In the genomic region with DNA sequence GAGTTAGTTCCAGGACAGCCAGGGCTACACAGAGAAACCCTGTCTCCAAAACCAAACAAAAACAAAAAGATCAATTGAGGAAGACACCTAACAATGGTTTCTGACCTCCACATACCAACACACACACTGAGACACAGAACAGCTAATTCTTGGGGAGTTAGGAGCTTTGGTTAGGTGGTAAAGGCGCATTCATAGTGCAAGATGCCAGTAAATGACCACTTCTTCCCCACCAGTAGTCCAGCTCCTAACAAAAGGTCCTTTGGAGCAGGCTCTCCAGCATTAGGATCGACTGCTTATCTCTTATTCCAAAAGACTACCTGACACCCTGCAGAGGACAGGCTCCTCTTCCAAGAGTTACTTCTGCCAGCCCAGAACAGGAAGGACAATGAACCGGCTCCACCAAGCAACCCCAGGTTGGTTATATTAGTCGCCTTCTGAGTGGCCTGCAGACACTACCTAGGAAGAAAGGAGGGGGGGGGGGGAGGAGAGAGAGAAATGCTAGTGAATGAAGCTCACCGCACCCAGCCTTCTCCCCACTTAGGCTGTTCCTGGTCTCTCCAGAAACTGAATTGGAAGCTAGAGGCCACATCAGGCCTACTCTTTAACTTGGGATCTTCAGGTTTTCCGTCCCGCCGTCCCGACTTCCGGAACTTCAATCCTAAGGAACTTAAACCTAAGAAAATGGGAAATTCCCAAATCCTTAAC, we compare ENCODE assay signal across 8 mouse cellular contexts. TPM values are rescaled to one million over a fixed set of nuclear protein-coding genes. Genes with fewer than 3 reads are reported as not detected.
DNase-seq lines count a peak whose midpoint lies in the region; ATAC-seq and TF ChIP-seq lines count a peak whose summit lies in the region.

No protein-coding gene starts in this region.

- H3K9ac ChIP-seq in hindbrain, embryonic 14.5 days = peak overlapping the region; percentile 89
- H3K9ac ChIP-seq in liver, embryonic 14.5 days (replicated peaks) = peak overlapping the region; percentile 95
- H3K9ac ChIP-seq in neural tube, embryonic 12.5 days = peak overlapping the region; percentile 94

- H3K36me3 ChIP-seq in hindbrain, embryonic 14.5 days (replicated peaks; ENCODE audit: control insufficient read depth, insufficient read depth) = peaks cover 38% of the 10 kb centered on the region
- H3K36me3 ChIP-seq in liver, embryonic 14.5 days (replicated peaks; ENCODE audit: control insufficient read depth, insufficient read depth, low read depth) = peaks cover 24% of the 10 kb centered on the region
- H3K36me3 ChIP-seq in neural tube, embryonic 12.5 days = peaks cover 45% of the 10 kb centered on the region

- peak overlapping the region; percentile 73 for H3K4me3 ChIP-seq in hindbrain, embryonic 14.5 days (replicated peaks; ENCODE audit: low read length)
- peak overlapping the region; percentile 93 to 99 for H3K4me3 ChIP-seq in liver, embryonic 14.5 days (ENCODE audit: insufficient read depth in 1 of 2, low read depth in 2 of 2, low read length in 2 of 2)
- peak overlapping the region; percentile 89 for H3K4me3 ChIP-seq in neural tube, embryonic 12.5 days

- peak overlapping the region; percentile 91 for H3K4me2 ChIP-seq in hindbrain, embryonic 14.5 days (replicated peaks)
- peak overlapping the region; percentile 89 for H3K4me2 ChIP-seq in liver, embryonic 14.5 days (ENCODE audit: low read depth)
- peak overlapping the region; percentile 91 for H3K4me2 ChIP-seq in neural tube, embryonic 12.5 days (replicated peaks)

- ATAC-seq in erythroblast, adult 5-6 weeks (replicated peaks; ENCODE audit: low FRiP score, poor library complexity, severe bottlenecking) = peak; percentile 48
- ATAC-seq in hindbrain, embryonic 14.5 days (ENCODE audit: low FRiP score) = no peak
- peak; percentile 36; the same call in 1 of the 2 replicates for ATAC-seq in liver, embryonic 14.5 days (ENCODE audit: insufficient read depth)
- peak; percentile 30 for ATAC-seq in neural tube, embryonic 12.5 days (ENCODE audit: low FRiP score, low read depth)

- no peak for TF ChIP-seq CTCF in liver, embryonic 14.5 days (IDR thresholded peaks at IDR 0.05; ENCODE audit: low read depth)

- H3K27me3 ChIP-seq in hindbrain, embryonic 14.5 days (ENCODE audit: control insufficient read depth, insufficient read depth, low read length) = no peaks in the 10 kb centered on the region
- no peaks in the 10 kb centered on the region for H3K27me3 ChIP-seq in liver, embryonic 14.5 days (ENCODE audit: control insufficient read depth, insufficient read depth, low read length)
- H3K27me3 ChIP-seq in neural tube, embryonic 12.5 days (replicated peaks) = no peaks in the 10 kb centered on the region

- WGBS in hindbrain, embryonic 14.5 days = 8% methylated on average over 10 of the region's 10 CpGs
- WGBS in liver, embryonic 14.5 days (ENCODE audit: insufficient replicate concordance) = 11% methylated on average over 10 of the region's 10 CpGs
- WGBS in neural tube, embryonic 12.5 days = 11% methylated on average over 10 of the region's 10 CpGs

- H3K27ac ChIP-seq in hindbrain, embryonic 14.5 days = peak overlapping the region; percentile 95
- peak overlapping the region; percentile 94 for H3K27ac ChIP-seq in liver, embryonic 14.5 days
- H3K27ac ChIP-seq in neural tube, embryonic 12.5 days = peak overlapping the region; percentile 96

- peak; percentile 25 for DNase-seq in 3134 (ENCODE audit: extremely low read depth, insufficient read length, low spot score)
- peak; percentile 68 for DNase-seq in A20 (ENCODE audit: low read depth, low spot score)
- no peak for DNase-seq in hindbrain, embryonic 14.5 days (ENCODE audit: low spot score)
- DNase-seq in liver, embryonic 14.5 days (ENCODE audit: low read depth in 3 of 3, low spot score in 3 of 3) = no peak
- no peak for DNase-seq in left cerebral cortex, adult 9 months (ENCODE audit: low spot score in 2 of 2)
- no peak for DNase-seq in urinary bladder, postnatal 14 days (ENCODE audit: low spot score)

- H3K9me3 ChIP-seq in hindbrain, embryonic 14.5 days (ENCODE audit: control insufficient read depth, low read length) = no peaks in the 10 kb centered on the region
- no peaks in the 10 kb centered on the region; the same call in 1 of the 2 replicates for H3K9me3 ChIP-seq in liver, embryonic 14.5 days (ENCODE audit: control insufficient read depth, low read length)
- H3K9me3 ChIP-seq in neural tube, embryonic 12.5 days = no peaks in the 10 kb centered on the region

- peaks cover 13% of the 10 kb centered on the region for H3K4me1 ChIP-seq in hindbrain, embryonic 14.5 days (replicated peaks; ENCODE audit: control insufficient read depth, insufficient read depth, low read length)
- peaks cover 16 to 23% of the 10 kb centered on the region in 2 experiments for H3K4me1 ChIP-seq in liver, embryonic 14.5 days (replicated peaks; ENCODE audit: control insufficient read depth in 2 of 2, insufficient read depth in 2 of 2, low read length in 1 of 2)
- H3K4me1 ChIP-seq in neural tube, embryonic 12.5 days = peaks cover 10% of the 10 kb centered on the region

- no peak for TF ChIP-seq EP300 in liver, embryonic 14.5 days (IDR thresholded peaks at IDR 0.05; ENCODE audit: low read depth)

RNA-seq across cellular contexts. Expression of a gene that starts 8.8 kb away (rescaled TPM):
- total RNA-seq in erythroblast, adult 5-6 weeks (2015; ENCODE audit: low replicate concordance) = 154 and 157 TPM in 2 replicates
- total RNA-seq in erythroblast, adult 5-6 weeks (2017; ENCODE audit: low replicate concordance) = 61.2 and 79.1 TPM in 2 replicates
- 13.6 and 15.3 TPM in 2 replicates for polyA plus RNA-seq in hindbrain, embryonic 14.5 days (2014; fragmentation: Nextera tagmentation; extraction: Ambion mirVana)
- polyA plus RNA-seq in liver, embryonic 14.5 days (2012; rRNA removed) = 7.3 and 9.8 TPM in 2 replicates
- 4.2 and 4.7 TPM in 2 replicates for polyA plus RNA-seq in liver, embryonic 14.5 days (2014; fragmentation: Nextera tagmentation; extraction: Ambion mirVana)
- polyA plus RNA-seq in neural tube, embryonic 12.5 days (2016; fragmentation: Nextera tagmentation; extraction: Ambion mirVana) = 13.1 and 16.9 TPM in 2 replicates

RNA-seq across cellular contexts. Expression of a gene that starts 10.8 kb away (rescaled TPM):
- total RNA-seq in erythroblast, adult 5-6 weeks (2015; ENCODE audit: low replicate concordance) = 65.2 and 71.7 TPM in 2 replicates
- total RNA-seq in erythroblast, adult 5-6 weeks (2017; ENCODE audit: low replicate concordance) = 25.4 and 41.3 TPM in 2 replicates
- 36.1 and 37.5 TPM in 2 replicates for polyA plus RNA-seq in hindbrain, embryonic 14.5 days (2014; fragmentation: Nextera tagmentation; extraction: Ambion mirVana)
- 21.2 and 22.9 TPM in 2 replicates for polyA plus RNA-seq in liver, embryonic 14.5 days (2012; rRNA removed)
- 20.3 and 23.2 TPM in 2 replicates for polyA plus RNA-seq in liver, embryonic 14.5 days (2014; fragmentation: Nextera tagmentation; extraction: Ambion mirVana)
- polyA plus RNA-seq in neural tube, embryonic 12.5 days (2016; fragmentation: Nextera tagmentation; extraction: Ambion mirVana) = 56.1 and 63.5 TPM in 2 replicates

RNA-seq across cellular contexts. Expression of a gene that starts 21.2 kb away (rescaled TPM):
- total RNA-seq in erythroblast, adult 5-6 weeks (2015; ENCODE audit: low replicate concordance) = not detected in 2 replicates
- total RNA-seq in erythroblast, adult 5-6 weeks (2017; ENCODE audit: low replicate concordance) = 0.26 and 2.4 TPM in 2 replicates
- 12.9 and 14.0 TPM in 2 replicates for polyA plus RNA-seq in hindbrain, embryonic 14.5 days (2014; fragmentation: Nextera tagmentation; extraction: Ambion mirVana)
- polyA plus RNA-seq in liver, embryonic 14.5 days (2012; rRNA removed) = 1.8 and 2.1 TPM in 2 replicates
- polyA plus RNA-seq in liver, embryonic 14.5 days (2014; fragmentation: Nextera tagmentation; extraction: Ambion mirVana) = 1.3 and 1.4 TPM in 2 replicates
- 17.4 and 20.3 TPM in 2 replicates for polyA plus RNA-seq in neural tube, embryonic 12.5 days (2016; fragmentation: Nextera tagmentation; extraction: Ambion mirVana)

RNA-seq across cellular contexts. Expression of a gene that starts 41.6 kb away (rescaled TPM):
- 51.9 and 52.5 TPM in 2 replicates for total RNA-seq in erythroblast, adult 5-6 weeks (2015; ENCODE audit: low replicate concordance)
- total RNA-seq in erythroblast, adult 5-6 weeks (2017; ENCODE audit: low replicate concordance) = 59.9 and 65.1 TPM in 2 replicates
- polyA plus RNA-seq in hindbrain, embryonic 14.5 days (2014; fragmentation: Nextera tagmentation; extraction: Ambion mirVana) = 62.1 and 67.3 TPM in 2 replicates
- polyA plus RNA-seq in liver, embryonic 14.5 days (2012; rRNA removed) = 3.7 TPM in 2 replicates
- 10.3 and 14.7 TPM in 2 replicates for polyA plus RNA-seq in liver, embryonic 14.5 days (2014; fragmentation: Nextera tagmentation; extraction: Ambion mirVana)
- polyA plus RNA-seq in neural tube, embryonic 12.5 days (2016; fragmentation: Nextera tagmentation; extraction: Ambion mirVana) = 72.9 and 79.9 TPM in 2 replicates

RNA-seq across cellular contexts. Expression of a gene that starts 48.3 kb away (rescaled TPM):
- total RNA-seq in erythroblast, adult 5-6 weeks (2015; ENCODE audit: low replicate concordance) = 8.4 and 26.9 TPM in 2 replicates
- total RNA-seq in erythroblast, adult 5-6 weeks (2017; ENCODE audit: low replicate concordance) = 1.0 and 3.5 TPM in 2 replicates
- 25.6 and 31.6 TPM in 2 replicates for polyA plus RNA-seq in hindbrain, embryonic 14.5 days (2014; fragmentation: Nextera tagmentation; extraction: Ambion mirVana)
- polyA plus RNA-seq in liver, embryonic 14.5 days (2012; rRNA removed) = 5.6 and 6.5 TPM in 2 replicates
- polyA plus RNA-seq in liver, embryonic 14.5 days (2014; fragmentation: Nextera tagmentation; extraction: Ambion mirVana) = 8.8 and 8.9 TPM in 2 replicates
- polyA plus RNA-seq in neural tube, embryonic 12.5 days (2016; fragmentation: Nextera tagmentation; extraction: Ambion mirVana) = 31.4 and 36.0 TPM in 2 replicates

Comparison
In these comparisons a context has a peak if more than half of its experiments do, and no peak if none do; other contexts are left out.
1. DNase-seq: peak in 3134 (single experiment) and A20 (single experiment); none in hindbrain, embryonic 14.5 days (single experiment), liver, embryonic 14.5 days (0 of 3), left cerebral cortex, adult 9 months (0 of 2) and urinary bladder, postnatal 14 days (single experiment).
2. Peak in every context shown above with its lines, with median percentiles within 50 percentile points of each other: H3K27ac ChIP-seq, H3K4me2 ChIP-seq, H3K4me3 ChIP-seq and H3K9ac ChIP-seq.